Mouse (Mus musculus): ENCODE measurements around the gene Olfr382. TPM values are rescaled to one million over a fixed set of nuclear protein-coding genes. Genes with fewer than 3 reads are reported as not detected.

Gene Olfr382
- polyA plus RNA-seq (2014; fragmentation: Illumina TruSeq; extraction: RNeasy Lipid Tissue Mini Kit (QIAGEN cat#74804); ENCODE audit: low read depth, low replicate concordance), result not detected

GRCm38 (mm10) chr11:73517097-73517496 is at the start of gene Olfr382:
TSS of gene Olfr382 (minus strand) at chr11:73517197.

GRCm38 (mm10) chr11:73491503-73491902 is 25.5 kb downstream of the Olfr382 start, which contains the start of gene Olfr381:
TSS of gene Olfr381 (minus strand) at chr11:73491603.

Other genes starting within 250 kb of the Olfr382 start
- 0.20 TPM for gene Trpv3, start 249.8 kb downstream of the Olfr382 start, polyA plus RNA-seq (2014; fragmentation: Illumina TruSeq; extraction: RNeasy Lipid Tissue Mini Kit (QIAGEN cat#74804); ENCODE audit: low read depth, low replicate concordance)
- 470 TPM for gene Aspa, start 187.6 kb downstream of the Olfr382 start, polyA plus RNA-seq (2014; fragmentation: Illumina TruSeq; extraction: RNeasy Lipid Tissue Mini Kit (QIAGEN cat#74804); ENCODE audit: low read depth, low replicate concordance)
- not detected for gene Gm49340, start 187.5 kb downstream of the Olfr382 start, polyA plus RNA-seq (2014; fragmentation: Illumina TruSeq; extraction: RNeasy Lipid Tissue Mini Kit (QIAGEN cat#74804); ENCODE audit: low read depth, low replicate concordance)
- 0.85 TPM for gene Spata22, start 187.5 kb downstream of the Olfr382 start, polyA plus RNA-seq (2014; fragmentation: Illumina TruSeq; extraction: RNeasy Lipid Tissue Mini Kit (QIAGEN cat#74804); ENCODE audit: low read depth, low replicate concordance)
- gene Olfr20, start 166.4 kb downstream of the Olfr382 start, polyA plus RNA-seq (2014; fragmentation: Illumina TruSeq; extraction: RNeasy Lipid Tissue Mini Kit (QIAGEN cat#74804); ENCODE audit: low read depth, low replicate concordance), result not detected
- gene Olfr376, start 146.0 kb downstream of the Olfr382 start, polyA plus RNA-seq (2014; fragmentation: Illumina TruSeq; extraction: RNeasy Lipid Tissue Mini Kit (QIAGEN cat#74804); ENCODE audit: low read depth, low replicate concordance), result not detected
- not detected for gene Olfr1, start 117.6 kb downstream of the Olfr382 start, polyA plus RNA-seq (2014; fragmentation: Illumina TruSeq; extraction: RNeasy Lipid Tissue Mini Kit (QIAGEN cat#74804); ENCODE audit: low read depth, low replicate concordance)
- not detected for gene Olfr378, start 88.7 kb downstream of the Olfr382 start, polyA plus RNA-seq (2014; fragmentation: Illumina TruSeq; extraction: RNeasy Lipid Tissue Mini Kit (QIAGEN cat#74804); ENCODE audit: low read depth, low replicate concordance)
- gene Olfr380, start 59.7 kb downstream of the Olfr382 start, polyA plus RNA-seq (2014; fragmentation: Illumina TruSeq; extraction: RNeasy Lipid Tissue Mini Kit (QIAGEN cat#74804); ENCODE audit: low read depth, low replicate concordance), result not detected
- not detected for gene Olfr381, start 25.6 kb downstream of the Olfr382 start, polyA plus RNA-seq (2014; fragmentation: Illumina TruSeq; extraction: RNeasy Lipid Tissue Mini Kit (QIAGEN cat#74804); ENCODE audit: low read depth, low replicate concordance)
- not detected for gene Olfr385, start 75.8 kb upstream of the Olfr382 start, polyA plus RNA-seq (2014; fragmentation: Illumina TruSeq; extraction: RNeasy Lipid Tissue Mini Kit (QIAGEN cat#74804); ENCODE audit: low read depth, low replicate concordance)
- gene Olfr384, start 81.4 kb upstream of the Olfr382 start, polyA plus RNA-seq (2014; fragmentation: Illumina TruSeq; extraction: RNeasy Lipid Tissue Mini Kit (QIAGEN cat#74804); ENCODE audit: low read depth, low replicate concordance), result not detected
- gene Zfp735, start 171.6 kb upstream of the Olfr382 start, polyA plus RNA-seq (2014; fragmentation: Illumina TruSeq; extraction: RNeasy Lipid Tissue Mini Kit (QIAGEN cat#74804); ENCODE audit: low read depth, low replicate concordance), result not detected